8 mouse cellular contexts compared by ENCODE assay signal in the genomic region with DNA sequence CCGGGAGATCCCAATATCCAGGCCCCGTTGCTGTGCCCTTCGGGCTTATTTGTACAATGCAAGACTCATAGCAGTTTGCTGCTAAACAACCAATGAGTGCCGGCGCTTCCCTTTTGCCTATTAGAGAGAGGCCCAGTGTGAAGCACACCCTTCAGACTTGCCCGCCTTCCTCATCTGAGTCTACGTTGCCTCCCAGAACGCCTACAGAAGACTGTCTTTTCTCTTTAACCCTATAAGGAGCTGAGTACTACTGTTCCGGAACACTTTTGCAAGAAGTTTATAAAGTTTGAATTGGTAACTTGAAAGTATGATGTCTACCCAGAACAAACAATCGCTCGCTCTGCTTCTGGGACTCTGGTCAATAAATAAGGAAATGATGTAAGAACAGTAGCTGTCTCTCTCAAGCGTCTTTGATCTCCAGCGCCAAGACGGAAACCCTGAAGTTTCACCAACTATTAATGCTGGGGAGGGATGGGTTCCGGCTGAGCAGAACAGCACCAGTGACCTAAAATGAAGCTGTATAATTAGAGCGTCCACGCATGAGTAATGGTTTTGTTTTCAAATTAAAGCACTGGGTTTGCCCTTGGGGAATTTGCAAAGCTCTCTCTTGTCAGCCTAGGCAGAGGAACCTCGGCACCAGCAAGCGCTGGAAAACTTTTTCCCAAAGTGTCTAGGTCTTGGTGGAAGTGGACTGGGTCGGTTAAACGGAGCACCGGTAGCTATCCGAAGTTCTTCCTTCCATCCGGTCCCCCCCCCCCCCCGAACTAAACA. TPM values are rescaled to one million over a fixed set of nuclear protein-coding genes. Genes with fewer than 3 reads are reported as not detected.
A peak's percentile ranks its signal among the peaks of the same experiment; 100 is the strongest.
DNase-seq lines count a peak whose midpoint lies in the region; ATAC-seq lines count a peak whose summit lies in the region.

No protein-coding gene starts in this region.

- H3K9me3 ChIP-seq in intestine, embryonic 15.5 days: no peaks in the 10 kb centered on the region
- no peaks in the 10 kb centered on the region for H3K9me3 ChIP-seq in liver, embryonic 16.5 days (replicated peaks; ENCODE audit: control insufficient read depth, low read length)
- H3K9me3 ChIP-seq in neural tube, embryonic 11.5 days (ENCODE audit: control insufficient read depth, low read length): no peaks in the 10 kb centered on the region

- peak overlapping the region; percentile 68 for H3K4me2 ChIP-seq in intestine, embryonic 15.5 days (replicated peaks)
- H3K4me2 ChIP-seq in liver, embryonic 16.5 days (ENCODE audit: low read depth, low read length): peak overlapping the region; percentile 62
- H3K4me2 ChIP-seq in neural tube, embryonic 11.5 days (ENCODE audit: low read depth): peak overlapping the region; percentile 67

- peak overlapping the region; percentile 73 for H3K9ac ChIP-seq in intestine, embryonic 15.5 days
- H3K9ac ChIP-seq in liver, embryonic 16.5 days (ENCODE audit: low read depth, low read length): peak overlapping the region; percentile 88
- H3K9ac ChIP-seq in neural tube, embryonic 11.5 days (ENCODE audit: low read length): peak overlapping the region; percentile 73

- H3K4me1 ChIP-seq in intestine, embryonic 15.5 days (replicated peaks): no peaks in the 10 kb centered on the region
- H3K4me1 ChIP-seq in liver, embryonic 16.5 days (ENCODE audit: control insufficient read depth, low read depth, low read length): peaks cover 40% of the 10 kb centered on the region
- no peaks in the 10 kb centered on the region for H3K4me1 ChIP-seq in neural tube, embryonic 11.5 days (ENCODE audit: control insufficient read depth, insufficient read depth, low read length)

- H3K4me3 ChIP-seq in intestine, embryonic 15.5 days (replicated peaks): peak overlapping the region; percentile 71
- H3K4me3 ChIP-seq in liver, embryonic 16.5 days (ENCODE audit: low read depth, low read length): peak overlapping the region; percentile 78
- H3K4me3 ChIP-seq in neural tube, embryonic 11.5 days (ENCODE audit: low read depth, low read length): peak overlapping the region; percentile 58

- peak; percentile 85 for ATAC-seq in common myeloid progenitor, adult 5-6 weeks (replicated peaks; ENCODE audit: low read depth, poor library complexity, severe bottlenecking)
- ATAC-seq in intestine, embryonic 15.5 days: peak; percentile 80
- peak; percentile 89 for ATAC-seq in liver, embryonic 16.5 days (ENCODE audit: low read depth)
- ATAC-seq in neural tube, embryonic 11.5 days (ENCODE audit: insufficient read depth, low FRiP score, low TSS enrichment): peak; percentile 60

- H3K27ac ChIP-seq in intestine, embryonic 15.5 days: peak overlapping the region; percentile 90
- H3K27ac ChIP-seq in liver, embryonic 16.5 days (ENCODE audit: low read length): peak overlapping the region; percentile 88
- H3K27ac ChIP-seq in neural tube, embryonic 11.5 days (ENCODE audit: low read depth, low read length): peak overlapping the region; percentile 53; the same call in 1 of the 2 replicates

- intact Hi-C loops in left cerebral cortex, postnatal 14 days (cut with DNase I): loop anchor here (5.0 kb wide), 1 partner anchor 85 kb away; a partner anchor contains a TSS

- 4% methylated on average over 23 of the region's 25 CpGs for WGBS in intestine, embryonic 15.5 days
- 2% methylated on average over 23 of the region's 25 CpGs for WGBS in liver, embryonic 16.5 days (ENCODE audit: insufficient replicate concordance)
- 7% methylated on average over 24 of the region's 25 CpGs for whole genome bisulfite sequencing in neural tube, embryonic 11.5 days

- H3K27me3 ChIP-seq in intestine, embryonic 15.5 days (replicated peaks): no peaks in the 10 kb centered on the region
- no peaks in the 10 kb centered on the region for H3K27me3 ChIP-seq in liver, embryonic 16.5 days (ENCODE audit: control insufficient read depth, insufficient read depth, low read depth, low read length)
- H3K27me3 ChIP-seq in neural tube, embryonic 11.5 days (ENCODE audit: control insufficient read depth, insufficient read depth, low read length): no peaks in the 10 kb centered on the region

- peak; percentile 10 to 24 for DNase-seq in left cerebral cortex, postnatal 14 days (ENCODE audit: low spot score in 2 of 2)
- no peak for DNase-seq in left cerebral cortex, adult 18-20 months (ENCODE audit: low spot score in 2 of 2)
- peak; percentile 28 for DNase-seq in gastrocnemius, postnatal 25 days
- peak; percentile 57 for DNase-seq in neural tube, embryonic 11.5 days (ENCODE audit: low spot score)
- peak; percentile 13 to 47 for DNase-seq in thymus, adult 18-20 months

- H3K36me3 ChIP-seq in intestine, embryonic 15.5 days: no peaks in the 10 kb centered on the region
- peaks cover 4% of the 10 kb centered on the region; the same call in 1 of the 2 replicates for H3K36me3 ChIP-seq in liver, embryonic 16.5 days (ENCODE audit: control insufficient read depth, insufficient read depth)
- no peaks in the 10 kb centered on the region for H3K36me3 ChIP-seq in neural tube, embryonic 11.5 days (ENCODE audit: control insufficient read depth, insufficient read depth, low read length)

RNA-seq across cellular contexts. Expression of a gene that starts 0.7 kb away (rescaled TPM):
- 10 to 100 TPM; 26.7 to 29.3 TPM for total RNA-seq in left cerebral cortex, postnatal 14 days (2021)
- 10 to 100 TPM; 17.5 to 19.2 TPM for total RNA-seq in left cerebral cortex, adult 18-20 months (2021)
- total RNA-seq in common myeloid progenitor, adult 5-6 weeks (2017): 27.9 and 33.5 TPM in 2 replicates
- total RNA-seq in gastrocnemius, postnatal 25 days (2021): 10 to 100 TPM; 14.8 to 17.5 TPM
- 58.4 and 64.5 TPM in 2 replicates for polyA plus RNA-seq in intestine, embryonic 15.5 days (2015; fragmentation: Nextera tagmentation; extraction: Ambion mirVana)
- 45.5 and 48.2 TPM in 2 replicates for polyA plus RNA-seq in liver, embryonic 16.5 days (2015; fragmentation: Nextera tagmentation; extraction: Ambion mirVana)
- polyA plus RNA-seq in neural tube, embryonic 11.5 days (2014; fragmentation: Nextera tagmentation; extraction: Ambion mirVana): 25.1 and 25.9 TPM in 2 replicates

RNA-seq across cellular contexts. Expression of a gene that starts 41.4 kb away (rescaled TPM):
- 1 to 10 TPM; 2.1 to 2.4 TPM for total RNA-seq in left cerebral cortex, postnatal 14 days (2021)
- total RNA-seq in left cerebral cortex, adult 18-20 months (2021): 1 to 10 TPM; 1.7 to 2.6 TPM
- 10.1 and 19.5 TPM in 2 replicates for total RNA-seq in common myeloid progenitor, adult 5-6 weeks (2017)
- total RNA-seq in gastrocnemius, postnatal 25 days (2021): 10 to 100 TPM; 33.8 to 34.1 TPM
- polyA plus RNA-seq in intestine, embryonic 15.5 days (2015; fragmentation: Nextera tagmentation; extraction: Ambion mirVana): 22.4 and 23.5 TPM in 2 replicates
- polyA plus RNA-seq in liver, embryonic 16.5 days (2015; fragmentation: Nextera tagmentation; extraction: Ambion mirVana): 25.8 and 26.6 TPM in 2 replicates
- 4.6 and 5.9 TPM in 2 replicates for polyA plus RNA-seq in neural tube, embryonic 11.5 days (2014; fragmentation: Nextera tagmentation; extraction: Ambion mirVana)

Comparison
In these comparisons a context has a peak if more than half of its experiments do, and no peak if none do; other contexts are left out.
1. DNase-seq: peak in left cerebral cortex, postnatal 14 days (2 of 2), gastrocnemius, postnatal 25 days (single experiment), neural tube, embryonic 11.5 days (single experiment) and thymus, adult 18-20 months (2 of 2); none in left cerebral cortex, adult 18-20 months (0 of 2).
2. Peak in every context shown above with its lines, with median percentiles within 50 percentile points of each other: ATAC-seq, H3K27ac ChIP-seq, H3K4me2 ChIP-seq, H3K4me3 ChIP-seq and H3K9ac ChIP-seq.